Mouse (Mus musculus) liver, adult 2 months (tissue): ENCODE measurements around the gene Gm47791. TPM values are rescaled to one million over a fixed set of nuclear protein-coding genes. Genes with fewer than 3 reads are reported as not detected.

Experiments used
- DNase-seq: peaks from one replicate; pipeline ENCODE4 v3.0.0-alpha.2; 2011; ENCODE audit warnings: low read depth, low spot score; ENCODE audit errors: extremely low read depth
- H3K27ac ChIP-seq: fragments of 200-500 bp; replicated peaks from 2 replicates; pipeline ENCODE4 v1.5.1; 2012; ENCODE audit warnings: low read depth, mild to moderate bottlenecking, control low read depth, inconsistent platforms, low read length; ENCODE audit not compliant: insufficient read depth
- H3K27me3 ChIP-seq: fragments of 200-500 bp; 2 replicates; pipeline ENCODE4 v1.6.1; 2012; ENCODE audit warnings: mild to moderate bottlenecking, moderate library complexity, low read length, inconsistent platforms; ENCODE audit not compliant: control insufficient read depth, insufficient read depth
- H3K36me3 ChIP-seq: fragments of 200-500 bp; 2 replicates; pipeline ENCODE4 v1.6.1; 2012; ENCODE audit warnings: low read length, inconsistent platforms; ENCODE audit not compliant: control insufficient read depth, insufficient read depth
- H3K4me1 ChIP-seq: fragments of 200-500 bp; 2 replicates; pipeline ENCODE4 v1.6.1; 2011; ENCODE audit warnings: low read length; ENCODE audit not compliant: control insufficient read depth, insufficient read depth
- H3K4me3 ChIP-seq: fragments of 200-500 bp; 2 replicates; pipeline ENCODE4 v1.5.1; 2011; ENCODE audit warnings: low read depth, mild to moderate bottlenecking, control low read depth, low read length, moderate library complexity; ENCODE audit not compliant: insufficient read depth
- H3K79me2 ChIP-seq: fragments of 200-500 bp; 2 replicates; pipeline ENCODE4 v1.6.1; 2012; ENCODE audit warnings: inconsistent platforms, mild to moderate bottlenecking, low read length, moderate library complexity; ENCODE audit not compliant: control insufficient read depth, insufficient read depth
- H3K9ac ChIP-seq: fragments of 200-500 bp; 2 replicates; pipeline ENCODE4 v1.6.1; 2012; ENCODE audit warnings: low read depth, mild to moderate bottlenecking, control low read depth, inconsistent platforms, low read length
- CTCF ChIP-seq: fragments of 200-500 bp; IDR thresholded peaks from 2 replicates; pipeline ENCODE4 v1.5.1; 2011; ENCODE audit warnings: low read depth, low read length, control low read depth
- POLR2A ChIP-seq: fragments of 200-500 bp; IDR thresholded peaks from 2 replicates; pipeline ENCODE4 v1.6.1; 2011; ENCODE audit warnings: low read length, control low read depth; ENCODE audit not compliant: insufficient read depth; ENCODE audit errors: extremely low read depth
- WGBS: fragments of 180-500 bp; shearing (Covaris S2); methylation state at CpG from one replicate; pipeline ENCODE4 v1.1.7; 2018; 5-methylcytosine and 5-hydroxymethylcytosine counted together
- polyA plus RNA-seq: library from polyadenylated mRNA; depleted of rRNA; stranded (reverse); fragments of >200 nt; gene quantifications from 2 replicates; pipeline ENCODE4 v1.2.3, GENCODE M21; 2012
- total RNA-seq: library from RNA; depleted of rRNA; stranded (reverse); fragments of >200 nt; gene quantifications from 2 replicates; pipeline ENCODE4 v1.2.3, GENCODE M21; 2014

Gm47791 gene
- total and polyA plus RNA-seq, 2 experiments = not detected

DNA sequence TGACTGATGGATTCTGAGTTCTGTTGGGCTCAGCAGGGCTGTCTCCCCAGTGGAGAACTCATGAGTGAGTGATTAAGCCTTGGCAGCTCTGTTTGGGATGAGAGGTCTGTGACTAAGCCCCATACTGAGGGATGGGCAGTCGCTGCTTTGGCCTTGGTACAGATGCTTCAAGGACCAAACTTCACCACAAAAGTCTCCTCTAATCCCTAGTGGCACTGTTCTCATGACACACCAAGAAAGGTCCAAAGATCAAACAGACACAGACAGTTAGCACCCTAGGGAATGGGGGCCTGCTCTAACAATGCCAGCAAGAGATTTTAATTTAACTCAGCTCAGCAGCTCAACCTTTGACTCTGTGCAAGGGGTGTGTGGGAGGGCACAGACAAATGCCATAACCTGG is 40.7 kb upstream of the Gm47791 start:
- TF ChIP-seq POLR2A = no peak
- TF ChIP-seq CTCF = no peak
- no peaks in the 10 kb centered on the region for H3K79me2 ChIP-seq
- H3K4me3 ChIP-seq = no peak overlapping the region
- DNase-seq = no peak
- H3K27me3 ChIP-seq = no peaks in the 10 kb centered on the region
- no peaks in the 10 kb centered on the region for H3K36me3 ChIP-seq
- no peak overlapping the region for H3K27ac ChIP-seq
- H3K9ac ChIP-seq = no peak overlapping the region
- 83% methylated on average over 1 of the region's 1 CpGs for WGBS
- H3K4me1 ChIP-seq = peaks cover 4% of the 10 kb centered on the region

DNA sequence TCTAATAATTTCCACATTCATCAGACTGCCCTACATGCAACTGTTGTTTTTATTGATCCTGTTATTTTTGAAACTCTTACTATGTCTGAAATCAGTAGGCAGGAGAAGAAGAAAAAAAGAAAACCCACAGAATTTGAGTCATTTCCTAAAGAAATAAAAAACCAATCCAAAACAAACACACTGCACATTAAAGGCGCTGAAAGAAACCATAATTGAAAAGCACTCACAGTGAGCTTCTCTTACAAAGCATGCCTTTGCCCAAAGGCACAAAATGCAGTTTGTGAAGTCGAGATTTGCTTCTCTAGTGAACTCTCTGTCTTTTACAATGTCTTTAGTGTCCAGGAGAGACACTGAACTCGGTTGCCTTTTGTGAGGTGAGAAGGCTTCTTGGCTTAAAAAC is 37.5 kb upstream of the Gm47791 start:
- DNase-seq = no peak
- no peak overlapping the region for H3K27ac ChIP-seq
- TF ChIP-seq CTCF (no peak), POLR2A (no peak)
- H3K36me3 ChIP-seq = no peaks in the 10 kb centered on the region
- H3K9ac ChIP-seq = no peak overlapping the region
- H3K27me3 ChIP-seq = no peaks in the 10 kb centered on the region
- H3K79me2 ChIP-seq = no peaks in the 10 kb centered on the region
- no peaks in the 10 kb centered on the region for H3K4me1 ChIP-seq
- no peak overlapping the region for H3K4me3 ChIP-seq
- 81% methylated on average over 3 of the region's 3 CpGs for WGBS

DNA sequence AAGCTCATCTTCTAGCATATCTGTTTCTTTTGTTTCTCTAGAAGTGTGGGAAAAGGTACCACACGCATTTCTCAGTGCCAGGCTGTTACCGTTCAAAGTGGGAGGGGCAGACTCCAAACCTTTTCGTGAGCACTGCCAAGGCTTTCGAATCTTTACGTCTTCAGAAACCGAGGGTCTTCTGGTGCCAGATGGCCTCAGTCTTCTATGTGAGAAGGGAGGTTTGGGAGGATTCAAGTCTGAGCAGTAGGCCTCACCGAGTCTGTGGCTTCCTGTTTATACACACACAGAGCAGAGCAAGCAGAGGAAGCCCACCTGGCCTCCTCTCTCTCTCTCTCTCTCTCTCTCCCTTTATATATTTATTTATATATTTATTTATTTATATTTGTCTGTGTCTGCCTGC is 36.2 kb upstream of the Gm47791 start:
- H3K4me1 ChIP-seq = no peaks in the 10 kb centered on the region
- no peaks in the 10 kb centered on the region for H3K79me2 ChIP-seq
- no peak overlapping the region for H3K9ac ChIP-seq
- H3K4me3 ChIP-seq = no peak overlapping the region
- no peaks in the 10 kb centered on the region for H3K27me3 ChIP-seq
- H3K36me3 ChIP-seq = no peaks in the 10 kb centered on the region
- H3K27ac ChIP-seq = no peak overlapping the region
- TF ChIP-seq POLR2A (no peak), CTCF (no peak)
- no peak for DNase-seq
- 88% methylated on average over 7 of the region's 7 CpGs for WGBS

DNA sequence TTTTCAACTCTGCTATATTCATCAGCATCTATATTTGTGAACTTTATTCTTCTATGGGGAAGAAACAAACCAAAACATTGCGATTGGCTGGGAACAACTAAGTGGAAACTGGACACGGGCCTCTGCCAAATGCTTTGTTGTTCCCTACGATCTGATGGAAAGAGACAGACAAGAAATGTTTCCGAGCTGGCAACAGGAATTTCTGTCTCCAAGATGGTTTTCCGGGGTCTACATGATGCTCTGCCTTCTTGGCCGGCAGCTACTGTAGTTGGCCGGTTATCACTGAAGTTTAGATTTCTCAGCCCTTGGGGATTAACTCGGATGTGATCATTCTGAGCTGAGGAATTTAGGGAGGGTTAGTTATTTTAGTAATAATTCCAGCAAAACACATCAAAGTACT is 35.3 kb upstream of the Gm47791 start:
- Histone ChIP-seq H3K27ac (no peak overlapping the region), H3K27me3 (no peaks in the 10 kb centered on the region), H3K4me1 (no peaks in the 10 kb centered on the region), H3K79me2 (no peaks in the 10 kb centered on the region), H3K4me3 (no peak overlapping the region), H3K36me3 (no peaks in the 10 kb centered on the region), H3K9ac (no peak overlapping the region)
- TF ChIP-seq CTCF (no peak), POLR2A (no peak)
- no peak for DNase-seq
- 85% methylated on average over 8 of the region's 8 CpGs for WGBS

DNA sequence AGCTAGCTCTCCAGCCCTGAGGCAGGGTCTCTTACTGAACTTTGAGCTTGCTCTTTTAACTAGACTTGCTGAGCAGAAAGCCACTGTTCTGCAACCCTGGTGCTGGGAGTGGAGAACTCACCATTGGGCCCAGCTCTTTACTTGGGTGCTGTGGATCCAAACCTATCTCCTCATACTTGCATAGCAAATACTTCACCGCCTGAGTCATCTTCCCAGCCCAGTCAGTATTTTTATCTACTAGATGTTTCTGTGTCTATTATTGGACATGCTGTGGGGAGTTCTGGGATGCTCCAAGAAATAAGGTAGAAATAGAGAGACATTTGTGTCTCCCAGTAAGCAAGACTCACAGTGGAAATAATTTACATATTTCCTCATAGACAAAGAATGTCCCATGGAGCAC is 33.0 kb upstream of the Gm47791 start:
- DNase-seq = no peak
- H3K27me3 ChIP-seq = no peaks in the 10 kb centered on the region
- H3K4me3 ChIP-seq = no peak overlapping the region
- no peak overlapping the region for H3K9ac ChIP-seq
- no peaks in the 10 kb centered on the region for H3K79me2 ChIP-seq
- H3K36me3 ChIP-seq = no peaks in the 10 kb centered on the region
- no peak for TF ChIP-seq CTCF
- no peak for TF ChIP-seq POLR2A
- 98% methylated on average over 1 of the region's 1 CpGs for WGBS
- H3K27ac ChIP-seq = no peak overlapping the region
- H3K4me1 ChIP-seq = no peaks in the 10 kb centered on the region

DNA sequence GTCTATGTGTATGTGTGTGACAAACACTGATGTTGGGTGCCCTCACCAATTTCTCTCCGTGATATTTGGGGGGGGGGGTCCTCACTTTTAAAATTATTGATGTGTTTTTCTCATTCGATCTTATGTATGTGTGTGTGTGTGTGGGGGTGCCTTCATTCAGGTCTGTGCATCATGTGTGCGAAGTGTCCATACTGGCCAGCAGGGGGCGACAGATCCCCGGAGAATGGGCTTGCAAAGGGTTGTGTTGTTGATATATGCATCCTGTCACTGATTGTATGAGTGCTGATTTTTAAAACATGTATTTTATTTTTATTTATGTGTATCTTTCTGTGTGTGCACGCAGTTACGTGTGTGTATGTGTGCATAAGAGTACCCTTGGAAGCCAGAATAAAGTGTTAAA is 32.6 kb upstream of the Gm47791 start:
- Histone ChIP-seq H3K4me3 (no peak overlapping the region), H3K9ac (no peak overlapping the region), H3K4me1 (no peaks in the 10 kb centered on the region), H3K79me2 (no peaks in the 10 kb centered on the region), H3K27me3 (no peaks in the 10 kb centered on the region), H3K27ac (no peak overlapping the region), H3K36me3 (no peaks in the 10 kb centered on the region)
- TF ChIP-seq POLR2A (no peak), CTCF (peak; percentile 85)
- 75% methylated on average over 7 of the region's 7 CpGs for WGBS
- DNase-seq = no peak
